Mouse (Mus musculus) midbrain, embryonic 13.5 days (tissue): ENCODE data around the gene Macf1. TPM values are rescaled to one million over a fixed set of nuclear protein-coding genes. Genes with fewer than 3 reads are reported as not detected.
A peak's percentile ranks its signal among the peaks of the same experiment; 100 is the strongest.

Source experiments
- ATAC-seq: fragments of 200-750 bp; cut with Nextera tagmentation; 2 replicates; pipeline ENCODE4 v1.8.0; 2017; ENCODE audit warnings: mild to moderate bottlenecking, moderate TSS enrichment, moderate library complexity
- H3K27ac ChIP-seq: fragments of 300-500 bp; sonication (generic); 2 replicates; pipeline ENCODE4 v1.5.1; 2015; ENCODE audit warnings: inconsistent platforms, mild to moderate bottlenecking, moderate library complexity
- H3K27me3 ChIP-seq: fragments of 300-500 bp; sonication (generic); 2 replicates; pipeline ENCODE4 v1.6.1; 2015; ENCODE audit warnings: mild to moderate bottlenecking, inconsistent platforms
- H3K36me3 ChIP-seq: fragments of 300-500 bp; sonication (generic); 2 replicates; pipeline ENCODE4 v1.6.1; 2015; ENCODE audit warnings: mild to moderate bottlenecking, inconsistent platforms
- H3K4me1 ChIP-seq: fragments of 300-500 bp; sonication (generic); replicated peaks from 2 replicates; pipeline ENCODE4 v1.6.1; 2015; ENCODE audit warnings: inconsistent platforms
- H3K4me2 ChIP-seq: fragments of 300-500 bp; sonication (generic); replicated peaks from 2 replicates; pipeline ENCODE4 v1.6.1; 2015; ENCODE audit warnings: moderate library complexity, mild to moderate bottlenecking, inconsistent platforms
- H3K4me3 ChIP-seq: fragments of 300-500 bp; sonication (generic); replicated peaks from 2 replicates; pipeline ENCODE4 v1.5.1; 2015; ENCODE audit warnings: mild to moderate bottlenecking, inconsistent platforms
- H3K9ac ChIP-seq: fragments of 300-500 bp; sonication (generic); replicated peaks from 2 replicates; pipeline ENCODE4 v1.6.1; 2015; ENCODE audit warnings: mild to moderate bottlenecking, inconsistent platforms
- H3K9me3 ChIP-seq: fragments of 300-500 bp; sonication (generic); 2 replicates; pipeline ENCODE4 v1.6.1; 2016; ENCODE audit warnings: mild to moderate bottlenecking, inconsistent platforms
- WGBS: fragments of 180-500 bp; shearing (Covaris S2); methylation state at CpG from one replicate; pipeline ENCODE4 v1.1.7; 2015; 5-methylcytosine and 5-hydroxymethylcytosine counted together
- polyA plus RNA-seq: library from polyadenylated mRNA; unstranded; fragments of >200 nt; fragmentation: Nextera tagmentation; extraction: Ambion mirVana; gene quantifications from 2 replicates; pipeline ENCODE4 v1.2.1, GENCODE M21; 2015

The Macf1 gene
- polyA plus RNA-seq, 1 experiment from 2014 or later, result 75.4 TPM

- Histone ChIP-seq H3K4me3 (no peak overlapping the region), H3K9ac (no peak overlapping the region), H3K4me1 (0 out of 2 replicates have a peak, but pooled peaks cover 10% of the 10 kb centered on the region), H3K27ac (no peak overlapping the region), H3K4me2 (no peak overlapping the region), H3K27me3 (no peaks in the 10 kb centered on the region), H3K9me3 (no peaks in the 10 kb centered on the region), H3K36me3 (peaks cover 8% of the 10 kb centered on the region)
- no peak for ATAC-seq
- 80% methylated on average over 3 of the region's 3 CpGs for WGBS
Observed at GRCm38 (mm10) chr4:123631654-123632053, 52.5 kb downstream of the Macf1 start.

- no peak overlapping the region for H3K4me2 ChIP-seq
- no peak overlapping the region for H3K9ac ChIP-seq
- H3K4me1 ChIP-seq, result peaks cover 33% of the 10 kb centered on the region
- 52% methylated on average over 5 of the region's 5 CpGs for whole genome bisulfite sequencing
- H3K9me3 ChIP-seq, result no peaks in the 10 kb centered on the region
- no peak for ATAC-seq
- H3K4me3 ChIP-seq, result no peak overlapping the region
- H3K27ac ChIP-seq, result no peak overlapping the region
- H3K27me3 ChIP-seq, result no peaks in the 10 kb centered on the region
- H3K36me3 ChIP-seq, result peaks cover 8% of the 10 kb centered on the region
Observed at GRCm38 (mm10) chr4:123627683-123628082, 56.5 kb downstream of the Macf1 start.

- H3K27ac ChIP-seq, result no peak overlapping the region
- peaks cover 33% of the 10 kb centered on the region for H3K4me1 ChIP-seq
- 80% methylated on average over 6 of the region's 6 CpGs for WGBS
- no peaks in the 10 kb centered on the region for H3K9me3 ChIP-seq
- ATAC-seq, result no peak
- H3K9ac ChIP-seq, result no peak overlapping the region
- H3K4me3 ChIP-seq, result no peak overlapping the region
- peaks cover 8% of the 10 kb centered on the region for H3K36me3 ChIP-seq
- no peak overlapping the region for H3K4me2 ChIP-seq
- no peaks in the 10 kb centered on the region for H3K27me3 ChIP-seq
Observed at GRCm38 (mm10) chr4:123625332-123626072, 58.7 kb downstream of the Macf1 start.

- 8% methylated on average over 5 of the region's 5 CpGs for WGBS
- 0 out of 2 replicates have a peak overlapping the region, but pooled peaks have one; percentile 21 for H3K9ac ChIP-seq
- ATAC-seq, result no peak
- H3K4me2 ChIP-seq, result no peak overlapping the region
- no peaks in the 10 kb centered on the region for H3K27me3 ChIP-seq
- peaks cover 6% of the 10 kb centered on the region for H3K36me3 ChIP-seq
- H3K4me1 ChIP-seq, result peaks cover 33% of the 10 kb centered on the region
- no peaks in the 10 kb centered on the region for H3K9me3 ChIP-seq
- peak overlapping the region; percentile 7; the same call in 1 of the 2 replicates for H3K27ac ChIP-seq
- no peak overlapping the region for H3K4me3 ChIP-seq
Observed at GRCm38 (mm10) chr4:123624438-123624837, 59.7 kb downstream of the Macf1 start.

- no peak overlapping the region for H3K4me2 ChIP-seq
- no peaks in the 10 kb centered on the region for H3K27me3 ChIP-seq
- H3K27ac ChIP-seq, result no peak overlapping the region
- H3K4me1 ChIP-seq, result peaks cover 28% of the 10 kb centered on the region
- no peak overlapping the region for H3K4me3 ChIP-seq
- ATAC-seq, result no peak
- no peak overlapping the region for H3K9ac ChIP-seq
- H3K36me3 ChIP-seq, result no peaks in the 10 kb centered on the region
- no peaks in the 10 kb centered on the region for H3K9me3 ChIP-seq
- WGBS, result 84% methylated on average over 5 of the region's 5 CpGs
Observed at GRCm38 (mm10) chr4:123623742-123624151, 60.4 kb downstream of the Macf1 start.

GRCm38 (mm10) chr4:123621732-123622131 lies 62.4 kb downstream of the Macf1 start:
- H3K4me2 ChIP-seq, result no peak overlapping the region
- no peak for ATAC-seq
- no peaks in the 10 kb centered on the region for H3K27me3 ChIP-seq

GRCm38 (mm10) chr4:123617727-123618389 lies 66.3 kb downstream of the Macf1 start:
- ATAC-seq, result no peak
- H3K27ac ChIP-seq, result 0 out of 2 replicates have a peak overlapping the region, but pooled peaks have one; percentile 10
- WGBS, result 75% methylated on average over 5 of the region's 5 CpGs
- H3K27me3 ChIP-seq, result no peaks in the 10 kb centered on the region
- no peak overlapping the region for H3K9ac ChIP-seq
- no peaks in the 10 kb centered on the region for H3K9me3 ChIP-seq
- H3K4me1 ChIP-seq, result peaks cover 26% of the 10 kb centered on the region
- H3K4me2 ChIP-seq, result no peak overlapping the region
- H3K4me3 ChIP-seq, result no peak overlapping the region
- no peaks in the 10 kb centered on the region; the same call in 1 of the 2 replicates for H3K36me3 ChIP-seq

More at GRCm38 (mm10) chr4:123621732-123622131, 62.4 kb downstream of the Macf1 start:
- no peak overlapping the region for H3K9ac ChIP-seq
- H3K4me3 ChIP-seq, result no peak overlapping the region
- no peaks in the 10 kb centered on the region; the same call in 1 of the 2 replicates for H3K36me3 ChIP-seq
- H3K27ac ChIP-seq, result no peak overlapping the region
- H3K4me1 ChIP-seq, result peaks cover 38% of the 10 kb centered on the region
- no peaks in the 10 kb centered on the region for H3K9me3 ChIP-seq

- no peaks in the 10 kb centered on the region; the same call in 1 of the 2 replicates for H3K36me3 ChIP-seq
- peaks cover 26% of the 10 kb centered on the region for H3K4me1 ChIP-seq
- H3K27ac ChIP-seq, result peak overlapping the region; percentile 10; the same call in 1 of the 2 replicates
- H3K27me3 ChIP-seq, result no peaks in the 10 kb centered on the region
- H3K4me2 ChIP-seq, result no peak overlapping the region
- no peaks in the 10 kb centered on the region for H3K9me3 ChIP-seq
- H3K4me3 ChIP-seq, result no peak overlapping the region
- H3K9ac ChIP-seq, result no peak overlapping the region
- 72% methylated on average over 4 of the region's 4 CpGs for WGBS
- ATAC-seq, result no peak
Observed at GRCm38 (mm10) chr4:123616971-123617370, 67.2 kb downstream of the Macf1 start.

- Histone ChIP-seq H3K36me3 (no peaks in the 10 kb centered on the region; the same call in 1 of the 2 replicates), H3K4me3 (no peak overlapping the region), H3K9ac (no peak overlapping the region), H3K9me3 (no peaks in the 10 kb centered on the region), H3K4me1 (peaks cover 26% of the 10 kb centered on the region), H3K27ac (peak overlapping the region; percentile 10; the same call in 1 of the 2 replicates), H3K4me2 (no peak overlapping the region), H3K27me3 (no peaks in the 10 kb centered on the region)
- no peak for ATAC-seq
Observed at GRCm38 (mm10) chr4:123616501-123616900, 67.7 kb downstream of the Macf1 start.

GRCm38 (mm10) chr4:123613309-123613947 lies 70.7 kb downstream of the Macf1 start:
- 70% methylated on average over 7 of the region's 7 CpGs for WGBS
- Histone ChIP-seq H3K27ac (no peak overlapping the region), H3K9ac (no peak overlapping the region), H3K36me3 (no peaks in the 10 kb centered on the region; the same call in 1 of the 2 replicates), H3K9me3 (no peaks in the 10 kb centered on the region), H3K4me1 (peaks cover 26% of the 10 kb centered on the region), H3K27me3 (no peaks in the 10 kb centered on the region), H3K4me3 (no peak overlapping the region), H3K4me2 (no peak overlapping the region)
- ATAC-seq, result no peak

GRCm38 (mm10) chr4:123611940-123612339 lies 72.2 kb downstream of the Macf1 start:
- Histone ChIP-seq H3K9me3 (no peaks in the 10 kb centered on the region), H3K9ac (no peak overlapping the region), H3K4me3 (no peak overlapping the region), H3K27me3 (no peaks in the 10 kb centered on the region), H3K36me3 (0 out of 2 replicates have a peak, but pooled peaks cover 4% of the 10 kb centered on the region), H3K4me2 (no peak overlapping the region), H3K4me1 (peaks cover 13% of the 10 kb centered on the region), H3K27ac (no peak overlapping the region)
- ATAC-seq, result no peak
- 81% methylated on average over 1 of the region's 1 CpGs for WGBS

- H3K36me3 ChIP-seq, result 0 out of 2 replicates have a peak, but pooled peaks cover 4% of the 10 kb centered on the region
- no peak overlapping the region for H3K4me2 ChIP-seq
- no peak overlapping the region for H3K27ac ChIP-seq
- 82% methylated on average over 2 of the region's 2 CpGs for WGBS
- ATAC-seq, result no peak
- H3K27me3 ChIP-seq, result no peaks in the 10 kb centered on the region
- no peak overlapping the region for H3K4me3 ChIP-seq
- no peak overlapping the region for H3K9ac ChIP-seq
- H3K9me3 ChIP-seq, result no peaks in the 10 kb centered on the region
- peaks cover 10% of the 10 kb centered on the region for H3K4me1 ChIP-seq
Observed at GRCm38 (mm10) chr4:123611241-123611640, 72.9 kb downstream of the Macf1 start.
